Mouse (Mus musculus): ENCODE measurements around the gene Tsen34.
A peak's percentile ranks its signal among the peaks of the same experiment; 100 is the strongest.

Gene Tsen34

DNA sequence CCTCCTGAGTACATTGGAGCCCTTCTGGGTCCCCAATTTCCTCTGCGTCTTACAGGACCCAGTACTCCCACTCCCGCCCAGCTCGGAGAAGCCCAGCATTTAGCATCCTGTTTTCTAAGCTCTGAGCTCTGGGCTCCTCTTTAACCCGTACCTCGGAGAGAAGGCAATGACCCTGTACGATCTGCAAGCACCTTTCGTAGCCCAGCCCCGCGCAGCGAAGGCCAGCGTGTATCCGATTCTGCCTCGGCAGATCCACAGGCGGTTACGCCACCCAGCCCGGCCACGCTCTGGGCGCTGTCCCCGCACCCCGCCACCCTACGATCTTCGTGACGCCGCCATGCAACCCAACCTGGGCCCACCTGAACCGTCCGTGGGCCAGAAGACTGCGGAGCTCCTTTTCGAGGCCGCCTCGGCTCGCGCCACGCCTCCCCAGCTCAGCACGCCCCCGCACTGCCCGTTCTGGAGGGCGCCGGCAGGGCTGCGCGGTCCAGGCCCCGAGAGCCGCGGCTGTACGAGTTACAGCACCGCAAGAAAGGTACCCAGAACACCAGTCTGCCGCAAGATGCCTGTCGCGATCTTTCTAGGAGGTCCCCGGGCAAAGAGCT is at the start of gene Tsen34:
TSS of gene Tsen34 (plus strand) at position 482 of the 605 bp plus-strand sequence.
- no peak for DNase-seq

DNA sequence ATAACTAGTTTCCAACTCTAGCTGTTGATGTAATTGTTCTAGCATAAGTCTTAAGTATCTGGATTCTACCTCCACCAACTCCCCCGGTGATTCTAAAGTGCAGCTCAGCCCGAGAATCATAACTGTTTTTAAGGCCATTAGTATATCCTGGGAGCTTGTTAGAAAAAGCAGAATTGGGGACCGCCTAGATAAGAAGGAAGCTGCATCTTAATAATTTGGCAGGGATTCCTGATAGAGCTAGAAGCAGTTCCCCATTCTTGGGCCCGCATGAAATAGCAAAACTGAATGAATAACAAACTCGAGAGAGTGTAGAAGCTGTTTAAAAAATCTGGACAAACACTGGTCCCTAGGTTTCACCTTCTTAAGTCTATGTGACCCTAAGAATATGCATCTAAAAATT is 49.3 kb upstream of the Tsen34 start:
- peak; percentile 79 for DNase-seq

DNA sequence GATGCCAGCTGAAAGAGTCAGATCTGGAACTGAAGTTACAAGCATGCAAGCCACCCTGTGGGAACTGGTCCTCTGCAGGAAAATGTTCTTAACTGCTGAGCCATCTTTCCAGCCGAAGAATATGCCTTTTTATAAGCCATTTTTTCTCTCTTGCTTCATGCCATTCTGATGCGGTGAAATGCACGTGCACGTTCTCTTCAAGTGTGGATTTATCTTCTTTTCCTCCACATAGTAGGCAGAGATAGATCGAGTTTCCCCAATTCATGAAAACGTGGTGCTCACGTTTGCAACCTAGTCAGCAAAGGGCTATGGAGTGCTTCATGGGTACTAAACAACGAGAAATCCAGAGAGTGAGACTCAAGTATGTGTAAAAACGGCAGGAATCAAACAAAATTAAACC is 48.8 kb upstream of the Tsen34 start:
- no peak for DNase-seq

DNA sequence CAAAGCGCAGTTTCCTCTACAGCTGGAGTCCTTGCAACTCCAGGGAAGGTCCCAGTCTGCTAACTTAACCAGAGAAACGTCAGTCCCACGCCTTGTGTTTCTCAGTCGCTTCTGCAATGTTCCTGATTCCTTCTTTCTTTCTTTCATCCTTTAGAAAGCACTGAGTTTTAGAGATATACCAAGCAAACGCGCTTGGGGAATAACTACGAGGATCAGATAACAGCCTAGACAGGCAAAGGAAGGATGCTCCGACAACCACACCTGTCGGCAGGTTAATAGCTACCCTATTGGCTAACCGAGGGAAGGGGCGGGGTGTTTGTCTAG is 48.4 kb upstream of the Tsen34 start:
- no peak for DNase-seq

DNA sequence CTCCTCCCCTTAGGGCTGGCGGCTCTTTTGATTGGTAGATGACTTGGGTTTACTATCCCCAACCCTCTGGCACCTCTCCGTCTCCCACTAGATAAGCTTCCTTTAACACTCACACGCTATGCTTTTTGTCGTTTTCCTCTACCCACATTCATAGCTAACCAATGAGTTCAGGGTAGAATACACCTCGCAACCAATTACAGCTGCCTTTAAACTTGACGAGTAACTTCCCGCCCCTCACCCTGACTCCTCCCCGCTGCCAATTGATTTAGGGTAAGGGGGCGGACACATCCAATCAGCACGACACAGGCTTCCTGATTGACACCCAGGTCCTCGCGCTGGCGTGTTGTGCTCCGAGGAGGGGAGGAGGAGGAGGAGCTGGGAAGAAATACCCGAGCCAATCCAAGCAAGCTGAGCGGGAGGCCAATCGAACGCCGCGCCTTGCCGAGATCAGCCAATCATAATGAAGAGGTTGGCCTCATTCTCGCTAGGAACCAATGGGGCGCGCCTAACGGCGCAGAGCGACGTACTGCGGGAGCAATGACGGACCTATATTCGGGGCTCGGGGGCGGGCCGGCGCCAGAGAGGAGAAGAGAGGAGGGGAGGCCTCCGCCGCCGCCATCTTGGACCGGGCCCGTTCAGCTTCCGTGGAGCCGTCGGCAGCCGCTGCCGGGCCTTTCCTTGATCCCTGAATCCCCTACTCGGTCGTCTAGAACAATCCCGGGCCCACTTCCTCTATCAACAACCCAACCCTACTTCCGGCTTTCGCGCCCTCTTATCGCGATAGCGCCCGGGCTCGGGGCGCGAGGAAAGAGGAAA is 47.8 kb upstream of the Tsen34 start, which contains the start of gene Cnot3:
TSS of gene Cnot3 (plus strand) at position 597 of the 816 bp plus-strand sequence.
- peak; percentile 100 for DNase-seq

DNA sequence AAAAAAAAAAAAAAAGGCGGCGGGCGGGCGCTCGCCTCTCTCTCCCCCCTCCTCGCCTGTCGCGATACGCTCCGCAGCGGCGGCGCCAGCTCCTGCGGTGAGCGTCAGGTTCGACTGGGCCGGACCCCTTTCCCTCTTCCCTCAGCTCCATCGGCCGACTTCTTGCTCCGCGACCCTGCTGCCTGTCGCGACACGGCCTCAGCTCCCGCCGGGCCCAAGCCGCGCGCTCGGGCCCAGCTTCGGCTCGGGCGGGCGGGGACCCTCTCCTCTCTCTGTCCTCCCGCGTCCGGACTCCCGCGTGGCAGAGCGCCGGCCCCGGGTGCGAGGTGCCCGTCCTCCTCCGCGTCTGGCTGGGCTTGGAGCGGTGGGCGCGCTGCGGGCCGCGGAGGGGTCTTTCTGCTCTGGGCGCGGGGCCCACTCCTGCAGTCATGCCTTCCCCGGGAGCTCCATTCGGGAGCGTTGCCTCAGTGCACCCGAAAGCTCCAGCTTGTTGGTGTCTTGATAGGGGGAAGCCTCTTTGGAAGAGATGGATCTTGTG is 47.1 kb upstream of the Tsen34 start:
- DNase-seq = no peak

DNA sequence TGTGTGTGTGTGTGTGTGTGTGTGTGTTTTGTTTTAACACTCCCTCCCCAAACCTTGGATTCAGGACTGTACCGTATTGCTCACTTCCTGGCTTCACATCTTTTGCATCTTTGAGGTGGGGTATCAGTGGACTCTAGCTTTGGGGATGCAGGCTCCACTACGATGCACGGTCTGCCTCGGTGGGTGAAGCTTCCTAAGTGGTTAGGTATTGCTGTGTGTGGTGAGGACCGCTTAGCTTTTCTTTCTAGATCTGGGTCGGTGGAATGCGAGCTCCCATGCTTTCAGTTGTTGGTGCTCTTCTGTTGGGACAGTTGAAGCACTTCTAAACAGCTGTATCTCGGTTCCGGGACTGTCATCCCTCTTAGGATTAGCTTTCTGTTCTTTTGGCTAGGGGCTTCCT is 46.5 kb upstream of the Tsen34 start:
- peak; percentile 85 for DNase-seq

DNA sequence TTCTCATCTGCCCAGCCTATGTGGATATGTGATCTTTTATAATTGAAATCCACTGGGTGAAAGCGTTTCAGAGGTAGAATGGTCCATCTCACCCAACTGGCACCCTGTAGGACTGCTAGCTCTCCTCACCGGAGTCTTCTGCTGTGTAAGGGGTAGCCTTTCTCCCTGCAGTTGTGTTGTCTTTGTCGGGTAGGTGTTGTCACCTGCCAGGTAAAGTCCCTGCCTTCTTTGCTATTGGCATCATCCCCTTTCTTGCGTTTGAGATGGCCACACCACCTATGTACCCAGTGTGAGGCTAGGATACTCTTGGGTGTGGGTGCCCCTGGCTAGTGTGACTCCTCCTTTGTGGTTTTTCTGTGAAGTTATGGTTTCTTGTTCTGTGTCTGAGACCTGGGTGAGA is 46.0 kb upstream of the Tsen34 start:
- peak; percentile 90 for DNase-seq

DNA sequence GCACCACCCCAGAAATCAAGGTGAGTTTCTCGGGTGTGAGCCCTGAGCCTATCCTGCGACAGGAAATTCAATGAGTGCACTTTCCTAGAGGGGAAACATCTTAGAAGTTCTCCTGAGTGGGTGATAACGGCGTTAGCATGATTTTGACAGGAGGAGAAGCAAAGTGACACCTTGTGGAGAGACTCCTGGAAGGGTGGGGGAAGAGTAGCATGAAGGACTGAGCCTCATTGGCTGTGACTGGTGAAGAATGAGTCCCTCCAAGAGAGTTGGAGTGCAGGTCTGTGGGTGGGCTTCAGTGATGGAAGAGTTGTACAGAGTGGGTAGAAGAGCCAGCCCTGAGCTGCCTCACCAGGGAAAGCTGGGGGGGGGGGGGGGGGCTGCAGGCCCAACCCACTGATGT is 35.7 kb upstream of the Tsen34 start:
- DNase-seq = no peak

DNA sequence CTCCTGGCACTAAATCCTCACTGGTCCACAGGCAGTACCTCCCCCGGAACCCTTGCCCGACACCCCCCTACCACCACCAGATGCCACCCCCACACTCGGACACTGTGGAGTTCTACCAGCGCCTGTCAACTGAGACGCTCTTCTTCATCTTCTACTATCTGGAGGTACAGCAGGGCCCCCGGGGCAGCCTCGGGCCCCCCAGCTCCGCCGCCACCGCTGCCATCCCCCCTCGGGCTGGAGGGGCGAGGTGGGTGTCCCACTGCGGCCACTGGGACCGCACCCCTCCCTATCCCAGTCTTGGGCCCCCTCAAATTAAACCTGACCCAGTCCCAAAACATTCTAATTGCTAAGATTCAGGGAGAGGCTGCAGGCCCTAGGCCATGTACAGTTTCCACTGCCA is 34.1 kb upstream of the Tsen34 start:
- peak; percentile 92 for DNase-seq

DNA sequence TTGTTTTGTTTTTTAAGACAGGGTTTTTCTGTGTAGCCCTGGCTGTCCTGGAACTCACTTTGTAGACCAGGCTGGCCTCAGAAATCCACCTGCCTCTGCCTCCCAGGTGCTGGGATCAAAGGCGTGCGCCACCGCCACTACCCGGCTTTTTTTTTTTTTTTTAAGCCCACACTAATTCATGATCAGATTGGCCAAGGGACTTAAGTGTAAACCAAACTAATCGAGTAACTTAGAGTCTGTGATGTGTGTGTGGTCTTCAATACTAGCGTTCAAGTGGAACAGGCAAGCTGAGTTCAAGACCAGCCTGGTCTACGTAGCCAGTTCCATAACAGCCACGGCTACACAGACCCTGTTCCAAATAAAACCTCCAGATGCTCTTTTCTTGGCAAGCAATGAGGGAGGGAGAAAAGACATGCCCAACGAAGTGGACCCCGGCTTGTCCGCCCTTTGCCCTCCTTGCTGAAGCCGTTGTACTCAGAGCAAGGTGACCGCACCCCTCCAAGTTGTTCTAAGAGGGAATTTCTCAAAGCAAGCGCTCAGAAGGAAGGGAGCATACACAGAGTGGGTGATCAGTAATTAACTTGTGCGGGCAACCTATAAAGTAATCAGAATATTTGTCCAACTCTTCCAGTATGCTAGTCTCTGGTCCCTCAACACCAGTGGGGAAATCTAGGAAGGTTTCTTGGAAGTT is 28.0 kb upstream of the Tsen34 start:
- DNase-seq = no peak

DNA sequence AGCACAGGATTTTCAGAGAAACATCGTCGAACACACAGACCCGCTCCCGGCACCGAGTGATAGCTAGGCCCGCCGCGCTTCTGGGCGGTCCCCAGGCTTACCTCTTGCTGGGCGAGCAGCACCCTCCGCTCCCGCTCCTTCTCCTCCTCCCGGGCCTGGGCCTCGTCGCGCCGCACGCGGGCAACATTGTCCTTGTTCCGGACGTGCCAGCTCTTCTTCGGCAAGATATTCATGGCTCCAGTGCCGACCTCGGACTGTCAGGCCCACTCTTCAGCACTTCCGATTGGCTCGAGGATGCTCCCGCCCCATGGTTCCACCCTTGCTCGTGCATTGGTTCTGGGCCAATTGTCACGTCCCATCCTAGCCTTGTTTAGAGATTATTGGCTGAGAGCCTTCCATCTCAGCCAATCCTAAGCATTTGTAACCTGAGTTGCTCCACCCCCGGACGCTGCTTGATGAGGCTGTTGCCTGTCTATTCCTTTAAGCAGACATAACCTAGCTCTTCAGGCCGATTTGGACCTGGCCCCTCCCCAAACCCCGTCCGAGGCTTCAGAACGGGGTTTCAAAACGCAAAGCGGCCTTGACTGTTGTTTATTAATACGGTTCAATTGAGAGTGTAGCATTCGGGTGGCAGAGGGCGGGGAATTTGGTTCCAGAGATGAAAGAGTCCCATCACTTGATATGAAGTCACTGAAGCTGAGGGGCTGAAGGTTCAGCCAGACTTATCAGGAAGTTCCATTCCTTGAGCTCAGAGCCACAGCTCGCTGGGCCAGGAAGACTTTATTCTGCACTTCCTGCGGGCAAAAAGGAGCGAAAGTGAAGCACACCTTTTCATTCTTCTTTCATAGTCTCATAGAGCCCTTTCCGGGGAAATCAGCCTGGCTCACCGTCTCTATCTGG is 27.2 kb upstream of the Tsen34 start, which contains the start of gene Leng1:
TSS of gene Leng1 (minus strand) at position 626 of the 900 bp plus-strand sequence.
- DNase-seq = peak; percentile 100

DNA sequence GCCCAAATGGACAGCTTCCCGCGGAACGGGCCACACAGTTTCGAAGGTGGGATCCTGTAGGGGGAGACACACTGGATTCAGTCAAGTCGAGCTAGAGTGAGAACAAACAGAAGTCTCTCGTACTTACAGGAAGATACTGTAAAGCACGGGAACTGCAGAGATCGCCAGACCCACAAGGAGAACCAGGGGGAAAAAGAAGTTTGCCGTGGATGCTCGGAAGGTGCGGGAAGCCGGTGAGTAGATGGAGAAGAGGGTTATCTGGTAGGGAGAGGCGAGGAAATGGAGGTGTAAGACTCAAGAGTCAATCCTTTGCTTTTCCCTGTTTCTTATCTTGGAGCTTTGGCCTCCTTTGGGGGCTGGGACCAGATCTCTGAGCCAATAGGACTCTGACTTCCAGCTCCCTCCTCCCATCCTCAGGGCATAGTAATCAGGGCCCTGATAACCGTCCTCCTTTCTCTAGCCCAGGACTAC is 25.7 kb upstream of the Tsen34 start:
- no peak for DNase-seq

DNA sequence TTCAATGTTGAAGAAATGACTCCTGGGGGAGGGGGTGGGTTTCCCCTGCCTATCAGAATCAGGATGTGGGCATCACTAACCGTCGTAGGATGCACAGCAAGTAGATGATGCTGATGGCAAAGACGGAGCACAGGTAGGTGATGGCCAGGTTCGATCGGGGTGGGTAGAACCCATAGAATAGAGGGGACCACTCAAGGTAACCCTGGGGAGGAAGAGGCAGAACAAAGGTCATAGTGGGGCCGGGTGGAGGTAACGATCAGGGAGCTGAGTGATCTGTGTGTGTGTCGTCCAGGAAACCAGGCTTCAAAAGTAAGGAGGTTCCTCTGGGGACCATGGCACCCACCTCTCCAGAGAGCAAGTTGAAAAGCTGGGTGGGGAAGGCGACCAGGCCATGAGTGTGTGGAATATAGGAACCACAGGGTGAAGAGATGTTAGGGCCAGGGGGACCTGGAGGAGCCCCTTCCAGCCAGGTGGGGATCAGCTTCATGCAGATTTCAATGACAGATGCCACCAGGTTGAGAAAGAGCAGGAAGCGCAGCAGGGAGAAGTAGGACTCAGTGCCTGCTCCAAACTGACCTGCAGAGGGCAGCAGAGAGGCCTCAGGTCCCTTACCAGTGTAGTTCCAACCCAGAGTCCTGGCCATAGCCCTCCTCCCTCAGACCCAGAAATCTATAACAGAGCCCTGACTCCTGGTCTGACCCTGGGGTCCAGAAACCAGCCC is 18.0 kb upstream of the Tsen34 start:
- peak; percentile 96 for DNase-seq

DNA sequence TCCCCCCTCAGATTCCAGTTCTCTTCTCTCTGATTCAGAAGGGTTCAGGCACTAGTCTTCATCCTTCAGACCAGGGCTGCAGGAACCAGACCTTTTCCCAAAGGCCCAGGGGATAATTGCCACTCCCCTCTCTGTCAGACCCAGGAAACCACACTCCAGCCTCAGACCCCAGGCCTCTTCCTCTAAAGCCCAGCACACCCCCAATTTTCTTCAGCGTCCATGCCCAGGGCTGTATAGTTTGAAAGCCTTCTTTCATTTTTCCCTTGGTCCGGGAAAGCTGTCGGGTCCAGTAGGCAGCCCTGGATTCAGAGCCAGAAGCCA is 17.5 kb upstream of the Tsen34 start:
- no peak for DNase-seq

DNA sequence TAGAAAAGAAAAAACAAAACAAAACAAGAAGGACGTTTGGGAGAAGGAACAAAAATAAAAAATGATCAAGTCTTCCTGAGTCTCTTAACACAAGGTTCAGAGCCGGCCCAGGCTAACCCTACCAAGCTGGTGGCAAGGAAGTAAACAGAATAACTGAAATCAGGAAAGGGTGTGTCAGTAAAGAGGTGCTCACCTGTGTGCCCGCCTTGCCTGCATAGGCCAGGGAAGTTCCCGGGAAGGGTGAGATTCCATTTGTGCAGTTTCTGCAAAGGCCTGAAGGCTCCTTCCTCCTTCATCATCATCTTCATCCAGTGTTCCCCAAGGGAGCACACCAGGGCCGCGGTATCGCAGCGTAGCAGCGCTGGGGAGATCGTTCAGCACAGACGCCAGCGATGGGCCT is 16.3 kb upstream of the Tsen34 start:
- no peak for DNase-seq

DNA sequence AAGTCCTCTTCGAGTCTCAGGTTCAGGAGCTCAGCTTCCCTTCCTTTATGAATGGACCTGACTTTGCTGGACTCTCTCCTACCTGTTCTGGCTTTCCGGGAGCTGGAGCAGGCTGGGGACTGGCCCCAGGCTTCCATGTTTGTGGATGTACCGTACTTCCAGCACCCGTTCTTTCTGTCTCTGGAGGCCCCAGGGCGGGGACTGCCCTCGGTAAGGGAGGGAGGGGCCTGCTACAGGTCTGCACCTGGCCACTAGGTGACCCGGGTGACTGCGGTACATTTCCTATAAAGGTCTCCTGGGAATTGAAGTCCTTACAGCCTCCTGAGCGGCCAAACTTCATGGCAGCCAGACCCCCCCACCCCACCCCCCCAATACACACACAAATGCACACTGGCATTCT is 15.3 kb upstream of the Tsen34 start, which contains the start of gene Tmc4:
TSS of gene Tmc4 (minus strand) at position 212 of the 400 bp plus-strand sequence.
- no peak for DNase-seq

DNA sequence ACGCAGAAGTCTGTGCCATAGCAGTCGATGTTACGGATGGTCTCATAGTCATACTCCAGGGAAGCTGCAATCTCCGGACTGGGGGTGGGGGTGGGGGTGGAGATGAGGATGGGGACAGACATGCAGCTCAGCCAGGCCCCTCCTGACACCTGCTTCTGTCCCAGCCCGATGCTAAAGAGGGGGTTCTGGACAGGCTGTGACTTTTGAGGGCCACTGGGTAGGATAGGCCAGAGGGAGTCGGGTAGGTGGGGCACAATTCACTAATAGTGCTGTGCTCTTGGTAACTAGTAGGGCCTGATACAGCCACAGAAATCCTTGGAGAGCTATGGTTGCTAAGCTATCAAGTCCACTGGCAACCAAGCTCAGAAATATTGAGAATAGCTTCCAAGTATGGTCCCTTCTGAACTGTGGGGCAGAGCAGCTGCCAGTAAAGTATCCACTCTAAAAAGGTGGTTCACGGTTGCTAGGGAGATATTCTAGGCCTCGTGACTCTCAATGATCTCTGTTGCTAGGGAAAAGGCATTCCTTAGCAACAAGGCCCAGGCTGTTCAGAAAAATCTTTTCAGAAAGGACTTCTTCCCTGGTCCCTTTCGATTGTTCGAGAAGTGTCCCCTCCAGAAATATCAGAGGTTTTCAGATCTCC is 8.6 kb upstream of the Tsen34 start:
- DNase-seq = no peak

DNA sequence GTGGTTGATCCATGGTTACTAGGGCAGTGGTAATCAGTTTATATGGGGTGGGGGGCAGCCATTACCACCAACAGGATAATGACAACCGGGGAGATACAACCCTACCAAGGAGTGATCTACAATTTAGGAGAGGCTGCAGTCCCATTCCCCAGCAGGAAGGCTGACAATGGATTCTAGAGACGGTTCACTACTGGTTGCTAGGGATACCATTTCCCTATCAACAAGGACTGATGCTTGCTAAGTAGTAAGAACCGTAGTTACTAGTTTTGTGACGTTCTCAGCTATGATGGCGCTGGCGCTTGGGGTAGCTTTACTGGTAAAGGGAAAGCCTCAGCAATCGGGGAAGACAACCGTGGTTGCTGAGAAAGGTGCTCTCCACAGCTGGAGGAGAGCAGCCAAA is 8.0 kb upstream of the Tsen34 start:
- DNase-seq = no peak

DNA sequence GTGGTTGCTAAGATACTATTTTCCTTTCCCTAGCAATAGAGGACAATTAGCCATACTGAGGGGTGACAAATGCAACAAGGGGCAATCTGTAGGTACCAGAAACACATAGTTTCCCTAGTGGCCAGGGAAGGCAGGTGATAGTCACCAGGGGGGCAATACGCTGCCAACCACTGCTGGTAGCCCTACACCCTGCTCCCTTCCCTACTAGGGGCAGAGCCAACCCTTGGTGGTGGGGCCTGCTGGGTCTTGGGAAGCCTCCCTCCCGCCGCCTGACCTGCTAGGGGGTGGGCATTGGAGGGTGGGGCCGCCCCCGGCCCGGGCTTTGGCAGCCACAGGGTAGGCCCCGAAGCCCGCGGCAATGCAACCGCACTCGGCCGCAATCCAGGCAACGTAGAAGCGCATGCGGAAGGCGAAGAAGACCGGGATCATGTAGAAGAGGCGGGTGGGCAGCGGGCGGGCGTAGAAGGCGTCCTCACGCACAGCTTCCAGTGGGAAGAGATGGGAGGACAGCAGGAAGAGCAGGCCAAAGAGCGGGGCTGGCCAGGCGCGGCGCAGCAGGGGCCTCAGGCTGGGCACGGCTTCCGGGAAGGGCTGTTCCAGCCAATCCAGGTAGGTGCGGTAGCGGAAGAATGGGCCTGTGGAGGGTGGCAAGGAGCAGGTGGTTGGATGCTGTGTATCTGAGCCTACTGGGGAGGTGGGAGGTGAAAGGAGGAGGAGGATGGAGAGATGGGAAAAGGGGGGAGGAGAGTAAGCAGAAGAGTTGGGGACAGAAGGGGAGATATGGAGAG is 7.1 kb upstream of the Tsen34 start:
- DNase-seq = no peak

DNA sequence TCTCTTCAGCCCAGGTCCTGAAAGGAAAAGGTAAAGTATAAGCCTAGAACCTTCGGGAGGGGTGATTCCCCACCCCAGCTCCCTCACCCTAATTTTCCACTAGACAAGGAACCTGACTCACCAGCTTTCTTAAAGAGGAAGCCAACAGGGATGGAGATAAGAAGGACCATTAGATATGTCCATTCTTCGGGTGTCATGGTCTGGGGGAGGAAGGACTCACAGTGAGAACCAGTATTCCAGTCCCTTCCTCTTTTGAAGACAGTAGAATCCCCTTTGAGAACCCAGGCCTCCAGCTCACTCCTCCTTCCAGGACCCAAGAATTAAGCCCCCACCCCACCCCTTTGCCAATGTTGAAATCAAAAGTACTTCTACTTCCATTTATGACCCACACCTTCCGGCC is 744 bp upstream of the Tsen34 start:
- DNase-seq = peak; percentile 87

All from heart, adult 11 months (tissue).